Mouse (Mus musculus): ENCODE results near the gene Helq. TPM values are rescaled to one million over a fixed set of nuclear protein-coding genes. Genes with fewer than 3 reads are reported as not detected.

Helq gene
- total and polyA plus RNA-seq, 3 experiments = 18.6 to 59.6 (median 26.3) TPM

GRCm38 (mm10) chr5:100751655-100752054 lies 46.7 kb downstream of the Helq start:
- Histone ChIP-seq H3K4me3 (ENCODE audit: low read depth, low read length) (no peak overlapping the region), H3K4me1 (ENCODE audit: insufficient read depth, low read depth, low read length) (peaks cover 10% of the 10 kb centered on the region), H3K27me3 (ENCODE audit: insufficient read depth, low read length) (peaks cover 3% of the 10 kb centered on the region; the same call in 1 of the 2 replicates), H3K9me3 (replicated peaks) (no peaks in the 10 kb centered on the region), H3K36me3 (replicated peaks) (no peaks in the 10 kb centered on the region)
- ATAC-seq (ENCODE audit: extremely low read depth, insufficient number of reproducible peaks, low FRiP score, poor library complexity, severe bottlenecking) = no peak
- DNase-seq (ENCODE audit: low spot score) = no peak
- TF ChIP-seq POLR2AphosphoS5 (IDR thresholded peaks at IDR 0.05; ENCODE audit: insufficient replicate concordance, low read depth, low read length) (no peak), GATA2 (IDR thresholded peaks at IDR 0.05; ENCODE audit: borderline replicate concordance, low read depth, low read length) (no peak), TAL1 (conservative IDR thresholded peaks at IDR 0.05; ENCODE audit: low read depth, low read length) (no peak), GATA1 (IDR thresholded peaks at IDR 0.05; ENCODE audit: borderline replicate concordance, low read length) (no peak), CTCF (IDR thresholded peaks at IDR 0.05; ENCODE audit: low read depth, low read length) (no peak)

- H3K4me1 ChIP-seq (ENCODE audit: insufficient read depth, low read depth, low read length) = peaks cover 10% of the 10 kb centered on the region
- ATAC-seq (ENCODE audit: extremely low read depth, insufficient number of reproducible peaks, low FRiP score, poor library complexity, severe bottlenecking) = no peak
- no peaks in the 10 kb centered on the region for H3K36me3 ChIP-seq (replicated peaks)
- peaks cover 3% of the 10 kb centered on the region; the same call in 1 of the 2 replicates for H3K27me3 ChIP-seq (ENCODE audit: insufficient read depth, low read length)
- H3K9me3 ChIP-seq (replicated peaks) = no peaks in the 10 kb centered on the region
- no peak for TF ChIP-seq CTCF (IDR thresholded peaks at IDR 0.05; ENCODE audit: low read depth, low read length)
- TF ChIP-seq TAL1 (conservative IDR thresholded peaks at IDR 0.05; ENCODE audit: low read depth, low read length) = no peak
- TF ChIP-seq POLR2AphosphoS5 (IDR thresholded peaks at IDR 0.05; ENCODE audit: insufficient replicate concordance, low read depth, low read length) = no peak
- TF ChIP-seq GATA1 (IDR thresholded peaks at IDR 0.05; ENCODE audit: borderline replicate concordance, low read length) = no peak
- no peak for TF ChIP-seq GATA2 (IDR thresholded peaks at IDR 0.05; ENCODE audit: borderline replicate concordance, low read depth, low read length)
- no peak overlapping the region for H3K4me3 ChIP-seq (ENCODE audit: low read depth, low read length)
- no peak for DNase-seq (ENCODE audit: low spot score)
Measured at GRCm38 (mm10) chr5:100750617-100751255, 47.7 kb downstream of the Helq start.

- Histone ChIP-seq H3K27me3 (ENCODE audit: insufficient read depth, low read length) (0 out of 2 replicates have a peak, but pooled peaks cover 2% of the 10 kb centered on the region), H3K36me3 (replicated peaks) (no peaks in the 10 kb centered on the region), H3K4me1 (ENCODE audit: insufficient read depth, low read depth, low read length) (peaks cover 13% of the 10 kb centered on the region), H3K9me3 (replicated peaks) (peaks cover 4% of the 10 kb centered on the region), H3K4me3 (ENCODE audit: low read depth, low read length) (no peak overlapping the region)
- no peak for DNase-seq (ENCODE audit: low spot score)
- ATAC-seq (ENCODE audit: extremely low read depth, insufficient number of reproducible peaks, low FRiP score, poor library complexity, severe bottlenecking) = no peak
- TF ChIP-seq POLR2AphosphoS5 (IDR thresholded peaks at IDR 0.05; ENCODE audit: insufficient replicate concordance, low read depth, low read length) = no peak
- TF ChIP-seq CTCF (IDR thresholded peaks at IDR 0.05; ENCODE audit: low read depth, low read length) = no peak
- TF ChIP-seq GATA1 (IDR thresholded peaks at IDR 0.05; ENCODE audit: borderline replicate concordance, low read length) = no peak
- no peak for TF ChIP-seq TAL1 (conservative IDR thresholded peaks at IDR 0.05; ENCODE audit: low read depth, low read length)
- TF ChIP-seq GATA2 (IDR thresholded peaks at IDR 0.05; ENCODE audit: borderline replicate concordance, low read depth, low read length) = no peak
Measured at GRCm38 (mm10) chr5:100738802-100739201, 59.6 kb downstream of the Helq start.

GRCm38 (mm10) chr5:100736919-100737318 lies 61.5 kb downstream of the Helq start:
- ATAC-seq (ENCODE audit: extremely low read depth, insufficient number of reproducible peaks, low FRiP score, poor library complexity, severe bottlenecking) (no peak), DNase-seq (ENCODE audit: low spot score) (no peak)
- Histone ChIP-seq H3K36me3 (replicated peaks) (no peaks in the 10 kb centered on the region), H3K4me1 (ENCODE audit: insufficient read depth, low read depth, low read length) (peaks cover 13% of the 10 kb centered on the region), H3K4me3 (ENCODE audit: low read depth, low read length) (no peak overlapping the region), H3K27me3 (ENCODE audit: insufficient read depth, low read length) (0 out of 2 replicates have a peak, but pooled peaks cover 2% of the 10 kb centered on the region), H3K9me3 (replicated peaks) (peaks cover 4% of the 10 kb centered on the region)
- TF ChIP-seq GATA2 (IDR thresholded peaks at IDR 0.05; ENCODE audit: borderline replicate concordance, low read depth, low read length) (no peak), GATA1 (IDR thresholded peaks at IDR 0.05; ENCODE audit: borderline replicate concordance, low read length) (no peak), CTCF (IDR thresholded peaks at IDR 0.05; ENCODE audit: low read depth, low read length) (no peak), TAL1 (conservative IDR thresholded peaks at IDR 0.05; ENCODE audit: low read depth, low read length) (no peak)

- H3K27me3 ChIP-seq (ENCODE audit: insufficient read depth, low read length) = 0 out of 2 replicates have a peak, but pooled peaks cover 2% of the 10 kb centered on the region
- ATAC-seq (ENCODE audit: extremely low read depth, insufficient number of reproducible peaks, low FRiP score, poor library complexity, severe bottlenecking) = no peak; the same call in 1 of the 2 replicates
- TF ChIP-seq TAL1 (conservative IDR thresholded peaks at IDR 0.05; ENCODE audit: low read depth, low read length) (no peak), CTCF (IDR thresholded peaks at IDR 0.05; ENCODE audit: low read depth, low read length) (no peak), POLR2AphosphoS5 (IDR thresholded peaks at IDR 0.05; ENCODE audit: insufficient replicate concordance, low read depth, low read length) (no peak), GATA2 (IDR thresholded peaks at IDR 0.05; ENCODE audit: borderline replicate concordance, low read depth, low read length) (no peak), GATA1 (IDR thresholded peaks at IDR 0.05; ENCODE audit: borderline replicate concordance, low read length) (no peak)
- H3K4me3 ChIP-seq (ENCODE audit: low read depth, low read length) = no peak overlapping the region
- DNase-seq (ENCODE audit: low spot score) = no peak
- peaks cover 13% of the 10 kb centered on the region for H3K4me1 ChIP-seq (ENCODE audit: insufficient read depth, low read depth, low read length)
- no peaks in the 10 kb centered on the region for H3K36me3 ChIP-seq (replicated peaks)
- no peaks in the 10 kb centered on the region for H3K9me3 ChIP-seq (replicated peaks)
Measured at GRCm38 (mm10) chr5:100734535-100734934, 63.9 kb downstream of the Helq start.

DNA sequence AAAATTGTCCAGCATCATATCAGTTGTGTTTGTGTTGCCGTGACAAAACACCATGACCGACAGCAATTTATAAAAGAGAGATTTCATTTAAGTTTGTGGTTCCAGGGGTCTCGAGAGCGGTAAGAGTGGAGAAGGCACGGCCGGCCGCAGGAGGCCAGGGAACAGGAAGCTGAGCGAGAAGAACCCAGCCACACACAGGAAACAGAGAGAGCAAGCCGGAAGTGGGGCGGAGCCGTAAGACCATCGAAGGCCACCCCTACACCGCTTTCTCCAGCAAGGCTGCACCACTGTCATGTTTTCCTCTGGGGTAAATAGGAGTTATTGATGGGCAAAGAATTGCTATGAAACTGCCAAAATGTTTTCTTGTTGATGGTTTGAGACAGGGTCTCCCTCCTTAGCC lies 69.6 kb downstream of the Helq start:
- no peak for TF ChIP-seq GATA1 (IDR thresholded peaks at IDR 0.05; ENCODE audit: borderline replicate concordance, low read length)
- TF ChIP-seq CTCF (IDR thresholded peaks at IDR 0.05; ENCODE audit: low read depth, low read length) = no peak
- TF ChIP-seq POLR2AphosphoS5 (IDR thresholded peaks at IDR 0.05; ENCODE audit: insufficient replicate concordance, low read depth, low read length) = no peak
- no peak for TF ChIP-seq TAL1 (conservative IDR thresholded peaks at IDR 0.05; ENCODE audit: low read depth, low read length)
- TF ChIP-seq GATA2 (IDR thresholded peaks at IDR 0.05; ENCODE audit: borderline replicate concordance, low read depth, low read length) = no peak
- Histone ChIP-seq H3K4me1 (ENCODE audit: insufficient read depth, low read depth, low read length) (no peaks in the 10 kb centered on the region), H3K36me3 (replicated peaks) (no peaks in the 10 kb centered on the region), H3K9me3 (replicated peaks) (0 out of 2 replicates have a peak, but pooled peaks cover 2% of the 10 kb centered on the region), H3K4me3 (ENCODE audit: low read depth, low read length) (no peak overlapping the region), H3K27me3 (ENCODE audit: insufficient read depth, low read length) (no peaks in the 10 kb centered on the region; the same call in 1 of the 2 replicates)
- no peak for ATAC-seq (ENCODE audit: extremely low read depth, insufficient number of reproducible peaks, low FRiP score, poor library complexity, severe bottlenecking)
- DNase-seq (ENCODE audit: low spot score) = no peak

Data from G1E (cell line).